Mouse (Mus musculus) stomach, postnatal 0 days (tissue): ENCODE measurements around the gene Trmt1. TPM values are rescaled to one million over a fixed set of nuclear protein-coding genes. Genes with fewer than 3 reads are reported as not detected.

Source experiments
- ATAC-seq: fragments of 200-750 bp; cut with Nextera tagmentation; 2 replicates; pipeline ENCODE4 v1.8.0; 2017; ENCODE audit not compliant: low FRiP score, low TSS enrichment
- DNase-seq: peaks from one replicate; pipeline ENCODE4 v3.0.0-alpha.2; 2016; ENCODE audit warnings: low spot score
- H3K27ac ChIP-seq: fragments of 300-500 bp; sonication (generic); replicated peaks from 2 replicates; pipeline ENCODE4 v1.5.1; 2014; ENCODE audit warnings: mild to moderate bottlenecking, control low read depth
- H3K27me3 ChIP-seq: fragments of 300-500 bp; sonication (generic); 2 replicates; pipeline ENCODE4 v1.6.1; 2014; ENCODE audit warnings: low read length; ENCODE audit not compliant: control insufficient read depth, insufficient read depth
- H3K36me3 ChIP-seq: fragments of 300-500 bp; sonication (generic); 2 replicates; pipeline ENCODE4 v1.6.1; 2014; ENCODE audit warnings: low read length, mixed read lengths; ENCODE audit not compliant: control insufficient read depth, insufficient read depth
- H3K4me1 ChIP-seq: fragments of 300-500 bp; sonication (generic); replicated peaks from 2 replicates; pipeline ENCODE4 v1.6.1; 2014; ENCODE audit warnings: antibody characterized with exemption; ENCODE audit not compliant: control insufficient read depth, insufficient read depth
- H3K4me2 ChIP-seq: fragments of 300-500 bp; sonication (generic); replicated peaks from 2 replicates; pipeline ENCODE4 v1.6.1; 2014; ENCODE audit warnings: low read depth, mild to moderate bottlenecking, control low read depth, moderate library complexity
- H3K4me3 ChIP-seq: fragments of 300-500 bp; sonication (generic); 2 replicates; pipeline ENCODE4 v1.5.1; 2014; ENCODE audit warnings: low read depth, low read length, control low read depth
- H3K9ac ChIP-seq: fragments of 300-500 bp; sonication (generic); 2 replicates; pipeline ENCODE4 v1.6.1; 2014; ENCODE audit warnings: mild to moderate bottlenecking, low read length, control low read depth, mixed read lengths
- H3K9me3 ChIP-seq: fragments of 300-500 bp; sonication (generic); 2 replicates; pipeline ENCODE4 v1.6.1; 2016; ENCODE audit warnings: low read length; ENCODE audit not compliant: control insufficient read depth
- CTCF ChIP-seq: IDR thresholded peaks from 2 replicates; pipeline ENCODE4 v1.5.1; 2016; ENCODE audit warnings: antibody characterized with exemption, low read depth, mild to moderate bottlenecking, moderate library complexity
- EP300 ChIP-seq: optimal IDR thresholded peaks from 2 replicates; pipeline ENCODE3; 2016; ENCODE audit warnings: antibody characterized with exemption
- WGBS: fragments of 180-500 bp; shearing (Covaris S2); extraction: QIAGEN DNeasy Blood & Tissue Kit; methylation state at CpG from one replicate; pipeline ENCODE4 v1.1.7; 2014; 5-methylcytosine and 5-hydroxymethylcytosine counted together
- polyA plus RNA-seq: library from polyadenylated mRNA; unstranded; fragments of >200 nt; fragmentation: Nextera tagmentation; extraction: Ambion mirVana; gene quantifications from 2 replicates; pipeline ENCODE4 v1.2.1, GENCODE M21; 2015

The Trmt1 gene
- polyA plus RNA-seq, 1 experiment from 2014 or later, result 45.1 TPM

GRCm38 (mm10) chr8:84653092-84653631 lies 32.9 kb upstream of the Trmt1 start:
- Histone ChIP-seq H3K4me2 (no peak overlapping the region), H3K4me3 (no peak overlapping the region), H3K9ac (no peak overlapping the region), H3K36me3 (no peaks in the 10 kb centered on the region), H3K27ac (no peak overlapping the region), H3K27me3 (no peaks in the 10 kb centered on the region), H3K4me1 (peaks cover 7% of the 10 kb centered on the region; the same call in 1 of the 2 replicates), H3K9me3 (no peaks in the 10 kb centered on the region)
- DNase-seq (no peak), ATAC-seq (no peak)
- no peak for TF ChIP-seq CTCF
- no peak for TF ChIP-seq EP300
- 65% methylated on average over 9 of the region's 9 CpGs for WGBS

- H3K4me3 ChIP-seq, result no peak overlapping the region
- TF ChIP-seq CTCF (peak; percentile 58), EP300 (no peak)
- H3K27ac ChIP-seq, result peak overlapping the region; percentile 97
- no peaks in the 10 kb centered on the region for H3K9me3 ChIP-seq
- H3K9ac ChIP-seq, result no peak overlapping the region
- 41% methylated on average over 4 of the region's 4 CpGs for WGBS
- H3K27me3 ChIP-seq, result no peaks in the 10 kb centered on the region
- H3K36me3 ChIP-seq, result no peaks in the 10 kb centered on the region
- no peak overlapping the region for H3K4me2 ChIP-seq
- no peak for ATAC-seq
- H3K4me1 ChIP-seq, result peaks cover 7% of the 10 kb centered on the region
- peak; percentile 51 for DNase-seq
These were observed 31.5 kb upstream of the Trmt1 start for GRCm38 (mm10) chr8:84654597-84654996.

- no peak for TF ChIP-seq EP300
- no peak for TF ChIP-seq CTCF
- 10% methylated on average over 15 of the region's 15 CpGs for WGBS
- Histone ChIP-seq H3K36me3 (no peaks in the 10 kb centered on the region), H3K9me3 (no peaks in the 10 kb centered on the region), H3K4me2 (peak overlapping the region; percentile 73), H3K9ac (peak overlapping the region; percentile 74), H3K4me3 (peak overlapping the region; percentile 38), H3K27ac (peak overlapping the region; percentile 97), H3K4me1 (peaks cover 7% of the 10 kb centered on the region), H3K27me3 (no peaks in the 10 kb centered on the region)
- DNase-seq (peak; percentile 65), ATAC-seq (peak; percentile 14)
These were observed 30.5 kb upstream of the Trmt1 start for GRCm38 (mm10) chr8:84655336-84656190.

- 3% methylated on average over 10 of the region's 10 CpGs for WGBS
- peaks cover 7% of the 10 kb centered on the region for H3K4me1 ChIP-seq
- H3K27me3 ChIP-seq, result no peaks in the 10 kb centered on the region
- ATAC-seq, result no peak
- peak; percentile 50 for DNase-seq
- peak overlapping the region; percentile 38 for H3K4me3 ChIP-seq
- peak overlapping the region; percentile 74 for H3K9ac ChIP-seq
- no peaks in the 10 kb centered on the region for H3K36me3 ChIP-seq
- peak overlapping the region; percentile 73 for H3K4me2 ChIP-seq
- H3K9me3 ChIP-seq, result no peaks in the 10 kb centered on the region
- H3K27ac ChIP-seq, result peak overlapping the region; percentile 97
- no peak for TF ChIP-seq CTCF
- TF ChIP-seq EP300, result no peak
These were observed 29.9 kb upstream of the Trmt1 start for GRCm38 (mm10) chr8:84656191-84656525.

DNA sequence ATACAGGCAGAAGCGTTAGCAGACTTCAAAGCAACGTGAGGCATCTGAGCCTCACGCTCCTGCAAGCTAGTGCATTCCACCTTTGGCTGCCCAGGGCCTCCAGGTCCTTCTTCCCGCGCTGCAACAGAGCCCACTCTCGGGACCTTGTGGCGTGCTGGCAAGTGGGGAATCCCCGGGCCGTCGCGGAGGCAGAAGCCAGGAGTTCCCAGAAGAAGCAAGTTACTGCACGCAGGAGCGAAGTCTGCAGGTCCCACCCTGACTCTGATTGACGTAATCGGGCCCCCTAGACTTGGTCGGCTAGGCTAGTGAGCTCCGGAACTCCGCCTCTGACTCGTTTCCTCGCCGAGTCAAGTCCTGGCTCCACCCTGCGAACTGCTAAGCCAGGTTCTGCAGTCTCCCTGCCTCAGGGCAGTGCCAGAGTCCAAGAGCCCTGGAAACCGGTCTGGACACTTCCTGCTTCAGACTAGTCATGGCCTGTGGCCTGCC lies 29.4 kb upstream of the Trmt1 start:
- Histone ChIP-seq H3K4me1 (peaks cover 7% of the 10 kb centered on the region), H3K9me3 (no peaks in the 10 kb centered on the region)

GRCm38 (mm10) chr8:84657203-84657602 lies 28.9 kb upstream of the Trmt1 start:
- TF ChIP-seq CTCF (no peak), EP300 (no peak)
- Histone ChIP-seq H3K27me3 (no peaks in the 10 kb centered on the region), H3K4me1 (peaks cover 7% of the 10 kb centered on the region), H3K36me3 (no peaks in the 10 kb centered on the region), H3K9me3 (no peaks in the 10 kb centered on the region), H3K4me2 (peak overlapping the region; percentile 73), H3K27ac (peak overlapping the region; percentile 97), H3K9ac (peak overlapping the region; percentile 74; the same call in 1 of the 2 replicates), H3K4me3 (peak overlapping the region; percentile 38; the same call in 1 of the 2 replicates)
- no peak for ATAC-seq
- DNase-seq, result no peak

More for the DNA sequence above, 29.4 kb upstream of the Trmt1 start:
- no peaks in the 10 kb centered on the region for H3K27me3 ChIP-seq
- WGBS, result 0% methylated on average over 23 of the region's 23 CpGs
- peak; percentile 9; the same call in 1 of the 2 replicates for TF ChIP-seq CTCF
- TF ChIP-seq EP300, result peak; percentile 52
- peak overlapping the region; percentile 73 for H3K4me2 ChIP-seq
- peak overlapping the region; percentile 97 for H3K27ac ChIP-seq
- ATAC-seq (peak; percentile 80), DNase-seq (peak; percentile 94)
- peak overlapping the region; percentile 38 for H3K4me3 ChIP-seq
- H3K36me3 ChIP-seq, result no peaks in the 10 kb centered on the region
- H3K9ac ChIP-seq, result peak overlapping the region; percentile 74
